Mouse (Mus musculus) heart, postnatal 0 days (tissue): ENCODE measurements around the gene Hspb11. TPM values are rescaled to one million over a fixed set of nuclear protein-coding genes. Genes with fewer than 3 reads are reported as not detected.

ENCODE experiments used
- ATAC-seq: fragments of 200-750 bp; cut with Nextera tagmentation; 2 replicates; pipeline ENCODE4 v1.8.0; 2017; ENCODE audit warnings: low read depth, moderate number of reproducible peaks, moderate library complexity; ENCODE audit not compliant: insufficient read depth
- DNase-seq: peaks from one replicate; pipeline ENCODE4 v3.0.0-alpha.2; 2016; ENCODE audit warnings: low spot score
- H3K27ac ChIP-seq: fragments of 300-500 bp; sonication (generic); 2 replicates; pipeline ENCODE4 v1.5.1; 2014; ENCODE audit warnings: low read depth, mild to moderate bottlenecking
- H3K27me3 ChIP-seq: fragments of 300-500 bp; sonication (generic); 2 replicates; pipeline ENCODE4 v1.6.1; 2014; ENCODE audit warnings: low read length, mixed read lengths; ENCODE audit not compliant: control insufficient read depth, insufficient read depth
- H3K36me3 ChIP-seq: fragments of 300-500 bp; sonication (generic); replicated peaks from 2 replicates; pipeline ENCODE4 v1.6.1; 2014; ENCODE audit warnings: low read length, mixed read lengths; ENCODE audit not compliant: control insufficient read depth, insufficient read depth
- H3K4me1 ChIP-seq: fragments of 300-500 bp; sonication (generic); 2 replicates; pipeline ENCODE4 v1.6.1; 2014; ENCODE audit warnings: antibody characterized with exemption; ENCODE audit not compliant: control insufficient read depth, insufficient read depth
- H3K4me2 ChIP-seq: fragments of 300-500 bp; sonication (generic); 2 replicates; pipeline ENCODE4 v1.6.1; 2014; ENCODE audit warnings: low read depth, mild to moderate bottlenecking, low read length, moderate library complexity
- H3K4me3 ChIP-seq: fragments of 300-500 bp; sonication (generic); 2 replicates; pipeline ENCODE4 v1.5.1; 2014; ENCODE audit warnings: low read depth, low read length
- H3K9ac ChIP-seq: fragments of 300-500 bp; sonication (generic); replicated peaks from 2 replicates; pipeline ENCODE4 v1.6.1; 2014; ENCODE audit warnings: low read depth, low read length, mixed read lengths
- H3K9me3 ChIP-seq: fragments of 300-500 bp; sonication (generic); replicated peaks from 2 replicates; pipeline ENCODE4 v1.6.1; 2016; ENCODE audit warnings: low read length; ENCODE audit not compliant: control insufficient read depth
- CTCF ChIP-seq: IDR thresholded peaks from 2 replicates; pipeline ENCODE4 v1.5.1; 2016; ENCODE audit warnings: antibody characterized with exemption, control low read depth, low read depth
- EP300 ChIP-seq: IDR thresholded peaks from 2 replicates; pipeline ENCODE4 v1.6.1; 2016; ENCODE audit warnings: antibody characterized with exemption, low read depth
- WGBS: fragments of 180-500 bp; shearing (Covaris S2); extraction: QIAGEN DNeasy Blood & Tissue Kit; methylation state at CpG from one replicate; pipeline ENCODE4 v1.1.7; 2014; 5-methylcytosine and 5-hydroxymethylcytosine counted together
- polyA plus RNA-seq: library from polyadenylated mRNA; unstranded; fragments of >200 nt; fragmentation: Nextera tagmentation; extraction: Ambion mirVana; gene quantifications from 2 replicates; pipeline ENCODE4 v1.2.1, GENCODE M21; 2015
- total RNA-seq: library from RNA; depleted of rRNA; stranded (reverse); fragments of >200 nt; gene quantifications from 2 replicates; pipeline ENCODE4 v1.2.3, GENCODE M21; 2014; ENCODE audit warnings: low replicate concordance

Gene Hspb11
- total and polyA plus RNA-seq, 2 experiments from 2014 or later, result 35.0 to 37.5 TPM

GRCm38 (mm10) chr4:107292273-107292662, 38.9 kb downstream of the Hspb11 start:
- DNase-seq (no peak), ATAC-seq (no peak; the same call in 1 of the 2 replicates)
- Histone ChIP-seq H3K27ac (no peak overlapping the region), H3K4me3 (no peak overlapping the region), H3K4me2 (no peak overlapping the region), H3K4me1 (no peaks in the 10 kb centered on the region), H3K9me3 (no peaks in the 10 kb centered on the region), H3K36me3 (no peaks in the 10 kb centered on the region), H3K9ac (no peak overlapping the region), H3K27me3 (no peaks in the 10 kb centered on the region)
- TF ChIP-seq EP300, result no peak
- no peak for TF ChIP-seq CTCF
- 40% methylated on average over 4 of the region's 4 CpGs for WGBS

GRCm38 (mm10) chr4:107298071-107298606, 44.7 kb downstream of the Hspb11 start:
- no peak for ATAC-seq
- TF ChIP-seq EP300, result no peak

GRCm38 (mm10) chr4:107299779-107300340, 46.5 kb downstream of the Hspb11 start:
- no peak for DNase-seq
- H3K9ac ChIP-seq, result no peak overlapping the region
- H3K9me3 ChIP-seq, result no peaks in the 10 kb centered on the region
- no peak for TF ChIP-seq EP300
- no peak for TF ChIP-seq CTCF
- no peak for ATAC-seq
- H3K27ac ChIP-seq, result no peak overlapping the region
- no peaks in the 10 kb centered on the region for H3K36me3 ChIP-seq
- H3K4me2 ChIP-seq, result no peak overlapping the region
- WGBS, result 83% methylated on average over 7 of the region's 7 CpGs
- no peak overlapping the region for H3K4me3 ChIP-seq
- H3K27me3 ChIP-seq, result no peaks in the 10 kb centered on the region
- no peaks in the 10 kb centered on the region for H3K4me1 ChIP-seq

More at GRCm38 (mm10) chr4:107298071-107298606, 44.7 kb downstream of the Hspb11 start:
- H3K4me1 ChIP-seq, result no peaks in the 10 kb centered on the region
- DNase-seq, result no peak
- no peaks in the 10 kb centered on the region for H3K27me3 ChIP-seq
- no peak overlapping the region for H3K9ac ChIP-seq
- H3K9me3 ChIP-seq, result no peaks in the 10 kb centered on the region
- H3K27ac ChIP-seq, result no peak overlapping the region
- H3K36me3 ChIP-seq, result no peaks in the 10 kb centered on the region
- H3K4me2 ChIP-seq, result no peak overlapping the region
- H3K4me3 ChIP-seq, result no peak overlapping the region
- WGBS, result 84% methylated on average over 8 of the region's 8 CpGs

- ATAC-seq (no peak), DNase-seq (no peak)
- no peak overlapping the region for H3K9ac ChIP-seq
- no peak overlapping the region for H3K4me3 ChIP-seq
- no peaks in the 10 kb centered on the region for H3K27me3 ChIP-seq
- TF ChIP-seq CTCF, result no peak
- no peak for TF ChIP-seq EP300
- no peak overlapping the region for H3K4me2 ChIP-seq
- no peaks in the 10 kb centered on the region for H3K9me3 ChIP-seq
- H3K27ac ChIP-seq, result no peak overlapping the region
- H3K36me3 ChIP-seq, result no peaks in the 10 kb centered on the region
- 71% methylated on average over 4 of the region's 4 CpGs for WGBS
- no peaks in the 10 kb centered on the region for H3K4me1 ChIP-seq
Measured at GRCm38 (mm10) chr4:107300371-107300770, 47.0 kb downstream of the Hspb11 start.

GRCm38 (mm10) chr4:107300902-107301555, 47.6 kb downstream of the Hspb11 start:
- H3K36me3 ChIP-seq, result no peaks in the 10 kb centered on the region
- H3K9ac ChIP-seq, result no peak overlapping the region
- no peaks in the 10 kb centered on the region for H3K9me3 ChIP-seq
- ATAC-seq, result no peak
- H3K4me1 ChIP-seq, result no peaks in the 10 kb centered on the region
- H3K4me2 ChIP-seq, result no peak overlapping the region
- no peak for DNase-seq
- no peak overlapping the region for H3K4me3 ChIP-seq
- no peaks in the 10 kb centered on the region for H3K27me3 ChIP-seq
- H3K27ac ChIP-seq, result no peak overlapping the region
- 96% methylated on average over 1 of the region's 1 CpGs for WGBS
- TF ChIP-seq EP300 (no peak), CTCF (no peak)

GRCm38 (mm10) chr4:107302221-107302620, 48.8 kb downstream of the Hspb11 start:
- TF ChIP-seq EP300 (no peak), CTCF (no peak)
- H3K4me2 ChIP-seq, result no peak overlapping the region
- no peak for ATAC-seq
- no peaks in the 10 kb centered on the region for H3K9me3 ChIP-seq
- no peak for DNase-seq
- H3K27ac ChIP-seq, result no peak overlapping the region
- H3K4me3 ChIP-seq, result no peak overlapping the region
- no peaks in the 10 kb centered on the region for H3K27me3 ChIP-seq
- no peaks in the 10 kb centered on the region for H3K4me1 ChIP-seq
- no peaks in the 10 kb centered on the region for H3K36me3 ChIP-seq
- WGBS, result 85% methylated on average over 9 of the region's 9 CpGs
- H3K9ac ChIP-seq, result no peak overlapping the region
